Mouse (Mus musculus) splenic B cell, adult 2 months (primary cell): Measurements from ENCODE around the gene Cdk19.

Source experiments
- DNase-seq: peaks from one replicate; pipeline ENCODE4 v3.0.0-alpha.2; 2011; ENCODE audit warnings: low read depth, low spot score
- H3K27me3 ChIP-seq: 2 replicates; pipeline ENCODE4 v1.6.1; 2012; ENCODE audit warnings: mild to moderate bottlenecking, low read length, moderate library complexity, mixed read lengths; ENCODE audit not compliant: control insufficient read depth, poor library complexity, insufficient read depth, severe bottlenecking
- H3K36me3 ChIP-seq: 2 replicates; pipeline ENCODE4 v1.6.1; 2012; ENCODE audit warnings: mild to moderate bottlenecking, low read length, moderate library complexity, mixed read lengths; ENCODE audit not compliant: control insufficient read depth, poor library complexity, insufficient read depth, severe bottlenecking

Gene Cdk19

GRCm38 (mm10) chr10:40432375-40432774 is 93.0 kb downstream of the Cdk19 start:
- H3K27me3 ChIP-seq = no peaks in the 10 kb centered on the region
- no peak for DNase-seq
- no peaks in the 10 kb centered on the region for H3K36me3 ChIP-seq

- no peak for DNase-seq
- Histone ChIP-seq H3K27me3 (no peaks in the 10 kb centered on the region), H3K36me3 (no peaks in the 10 kb centered on the region)
These were observed 96.0 kb downstream of the Cdk19 start for GRCm38 (mm10) chr10:40435402-40435801.

GRCm38 (mm10) chr10:40437117-40437516 is 97.8 kb downstream of the Cdk19 start:
- no peaks in the 10 kb centered on the region for H3K27me3 ChIP-seq
- DNase-seq = no peak
- H3K36me3 ChIP-seq = no peaks in the 10 kb centered on the region

- DNase-seq = no peak
- Histone ChIP-seq H3K27me3 (no peaks in the 10 kb centered on the region), H3K36me3 (no peaks in the 10 kb centered on the region)
These were observed 101.4 kb downstream of the Cdk19 start for GRCm38 (mm10) chr10:40440740-40441139.

- no peak for DNase-seq
- Histone ChIP-seq H3K27me3 (no peaks in the 10 kb centered on the region), H3K36me3 (no peaks in the 10 kb centered on the region)
These were observed 102.7 kb downstream of the Cdk19 start for GRCm38 (mm10) chr10:40442076-40442475.

- DNase-seq = peak; percentile 34
- Histone ChIP-seq H3K36me3 (no peaks in the 10 kb centered on the region), H3K27me3 (no peaks in the 10 kb centered on the region)
These were observed 104.0 kb downstream of the Cdk19 start for GRCm38 (mm10) chr10:40443371-40443770.

DNA sequence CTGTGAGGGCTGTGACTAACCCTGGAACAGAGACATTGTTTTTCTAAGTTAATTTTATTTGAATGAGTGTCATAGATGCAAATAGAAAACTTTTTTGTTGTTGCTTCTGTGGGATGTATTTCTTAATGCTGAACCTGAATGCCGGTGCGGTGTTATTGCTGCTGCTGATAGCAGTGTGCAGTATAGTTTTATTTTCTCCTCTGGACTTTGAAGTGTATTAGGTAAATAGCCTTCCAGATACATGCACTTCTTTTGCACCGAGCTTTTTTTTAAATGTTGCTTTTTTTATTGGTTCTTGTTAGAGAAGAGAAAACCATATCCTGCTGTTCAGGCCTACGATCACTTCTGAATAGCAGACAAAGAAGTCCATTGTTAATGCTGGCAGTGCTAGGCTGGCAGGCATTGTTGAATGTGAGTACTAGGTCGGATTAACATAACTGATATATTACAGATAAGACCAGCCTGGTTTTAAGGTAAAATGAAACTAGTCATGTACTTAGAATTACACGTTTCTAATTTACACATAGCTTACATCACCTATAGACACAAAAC is 104.5 kb downstream of the Cdk19 start:
- no peaks in the 10 kb centered on the region for H3K36me3 ChIP-seq
- no peaks in the 10 kb centered on the region for H3K27me3 ChIP-seq
- no peak for DNase-seq

DNA sequence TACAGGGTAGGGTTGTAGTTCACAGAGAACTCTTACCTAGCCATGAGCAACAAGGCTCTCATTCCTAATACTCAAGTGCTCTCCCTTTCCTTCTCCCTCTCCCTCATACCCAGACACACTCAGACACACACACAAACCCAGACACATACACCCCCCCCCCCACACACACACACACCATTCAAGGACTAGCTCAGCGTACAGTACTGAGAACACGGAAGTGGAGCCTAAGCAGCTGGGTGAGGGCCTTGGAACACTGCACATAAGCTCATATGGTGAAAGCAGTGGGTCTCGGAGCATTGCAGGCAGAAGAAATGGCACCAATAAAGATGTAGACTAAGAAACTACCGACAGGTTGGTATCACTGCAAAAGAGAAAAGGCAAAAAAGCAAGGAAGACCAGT is 105.2 kb downstream of the Cdk19 start:
- Histone ChIP-seq H3K27me3 (no peaks in the 10 kb centered on the region), H3K36me3 (no peaks in the 10 kb centered on the region)
- DNase-seq = peak; percentile 33

DNA sequence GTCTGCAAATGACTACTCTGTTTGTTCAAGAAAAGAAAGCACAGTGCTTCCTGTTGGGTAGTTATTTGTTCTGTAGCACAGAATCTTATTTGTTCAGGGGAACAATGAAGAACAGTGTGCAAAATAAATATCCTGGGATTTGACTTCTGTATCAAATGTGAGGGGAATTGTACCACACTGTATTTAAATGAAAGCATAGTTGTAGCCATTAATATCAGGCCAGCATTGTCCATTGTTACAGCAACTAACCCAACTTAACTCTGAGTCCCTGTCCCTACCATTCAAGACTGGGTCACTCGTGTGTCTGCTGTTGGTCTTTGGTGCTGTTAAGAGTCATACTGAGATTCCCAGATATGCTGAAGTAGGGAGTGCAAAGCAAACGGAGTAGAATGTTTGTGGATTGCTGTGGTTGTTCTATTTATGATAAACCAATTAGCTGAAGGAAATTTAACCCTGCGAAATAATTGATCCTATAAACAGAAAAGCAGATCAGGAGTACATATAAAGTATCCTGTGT is 106.8 kb downstream of the Cdk19 start:
- Histone ChIP-seq H3K36me3 (no peaks in the 10 kb centered on the region), H3K27me3 (no peaks in the 10 kb centered on the region)
- no peak for DNase-seq

DNA sequence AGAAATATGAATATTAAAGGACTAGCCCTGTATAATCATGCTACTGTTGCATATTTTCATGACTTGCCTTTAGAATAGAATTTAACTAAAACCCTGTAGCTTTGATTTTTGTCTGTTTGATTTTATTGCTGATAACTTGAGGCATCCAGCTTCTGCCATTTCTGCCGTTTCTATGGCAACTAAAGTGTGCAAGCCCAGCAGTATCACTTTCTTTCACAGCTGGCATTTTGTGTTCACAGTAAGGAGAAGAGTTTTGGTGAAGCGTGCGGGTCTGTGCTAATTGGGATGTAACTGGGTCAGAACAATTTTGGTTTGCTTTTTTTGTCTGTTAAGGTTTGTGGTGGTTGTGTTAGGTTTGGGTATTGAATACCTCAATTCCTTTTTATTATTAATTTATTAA is 107.3 kb downstream of the Cdk19 start:
- no peaks in the 10 kb centered on the region for H3K27me3 ChIP-seq
- no peak for DNase-seq

GRCm38 (mm10) chr10:40447295-40447694 is 107.9 kb downstream of the Cdk19 start:
- no peak for DNase-seq
- Histone ChIP-seq H3K36me3 (no peaks in the 10 kb centered on the region), H3K27me3 (no peaks in the 10 kb centered on the region)

More for the DNA sequence above, 107.3 kb downstream of the Cdk19 start:
- no peaks in the 10 kb centered on the region for H3K36me3 ChIP-seq

DNA sequence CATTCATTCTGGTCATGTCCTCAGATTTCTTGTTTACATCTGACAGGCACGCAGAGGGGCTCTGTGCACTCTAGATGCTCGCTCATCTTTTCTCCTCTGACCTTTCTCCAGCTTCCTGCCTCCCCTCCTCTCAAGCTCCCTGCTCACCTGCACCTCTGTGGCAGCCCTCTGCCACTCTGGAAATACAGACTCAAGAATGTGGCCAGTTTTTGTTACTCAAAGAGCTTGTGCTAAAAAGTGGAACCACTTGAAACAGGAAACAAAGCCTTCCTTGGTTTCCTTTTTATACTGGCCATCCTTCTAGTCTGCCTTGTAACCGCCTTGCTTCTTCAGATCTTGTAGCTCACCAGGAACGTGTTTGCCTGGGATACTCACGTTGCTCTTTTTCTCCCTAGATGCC is 108.6 kb downstream of the Cdk19 start:
- Histone ChIP-seq H3K36me3 (no peaks in the 10 kb centered on the region), H3K27me3 (no peaks in the 10 kb centered on the region)
- peak; percentile 23 for DNase-seq

- Histone ChIP-seq H3K27me3 (no peaks in the 10 kb centered on the region), H3K36me3 (no peaks in the 10 kb centered on the region)
- DNase-seq = no peak
These were observed 109.1 kb downstream of the Cdk19 start for GRCm38 (mm10) chr10:40448444-40448843.

DNA sequence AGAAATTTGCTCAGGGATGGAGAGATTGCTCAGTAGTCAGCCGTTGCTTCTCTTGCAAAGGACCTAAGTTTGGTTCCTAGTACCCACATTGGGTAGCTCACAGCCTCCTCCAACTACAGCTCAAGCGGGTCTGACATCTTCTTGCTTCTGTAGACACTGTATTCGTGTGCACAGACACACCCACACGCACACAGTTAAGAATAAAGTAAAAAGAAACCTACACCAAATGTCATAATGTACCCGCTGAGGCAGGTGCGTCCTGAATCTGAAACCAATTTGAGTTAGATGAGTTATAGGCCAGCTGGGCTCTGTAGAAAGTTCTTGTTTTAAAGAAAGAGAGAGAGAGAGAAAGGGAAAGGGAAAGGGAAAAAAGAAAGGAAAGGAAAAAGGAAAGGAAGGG is 110.2 kb downstream of the Cdk19 start:
- no peaks in the 10 kb centered on the region for H3K27me3 ChIP-seq
- H3K36me3 ChIP-seq = 0 out of 2 replicates have a peak, but pooled peaks cover 1% of the 10 kb centered on the region
- peak; percentile 30 for DNase-seq

DNA sequence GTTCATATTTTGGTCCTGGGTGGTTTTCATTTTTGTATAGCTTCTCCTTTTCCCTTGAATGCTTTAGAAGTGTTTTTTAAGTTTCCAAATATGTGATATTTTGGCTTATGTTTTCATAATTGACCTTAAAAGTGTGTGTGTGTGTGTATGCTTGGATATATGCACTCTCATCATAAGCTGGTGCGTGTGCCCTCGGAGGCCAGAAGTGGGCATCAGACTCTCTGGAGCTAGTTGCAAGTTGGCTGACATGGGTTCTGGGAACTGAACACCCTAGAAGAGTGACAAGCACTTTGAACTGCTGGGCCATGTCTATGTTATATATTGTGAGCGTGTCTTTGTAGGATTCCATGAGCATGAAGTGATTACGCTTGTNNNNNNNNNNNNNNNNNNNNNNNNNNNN is 110.8 kb downstream of the Cdk19 start:
- Histone ChIP-seq H3K27me3 (no peaks in the 10 kb centered on the region), H3K36me3 (0 out of 2 replicates have a peak, but pooled peaks cover 1% of the 10 kb centered on the region)
- DNase-seq = no peak

DNA sequence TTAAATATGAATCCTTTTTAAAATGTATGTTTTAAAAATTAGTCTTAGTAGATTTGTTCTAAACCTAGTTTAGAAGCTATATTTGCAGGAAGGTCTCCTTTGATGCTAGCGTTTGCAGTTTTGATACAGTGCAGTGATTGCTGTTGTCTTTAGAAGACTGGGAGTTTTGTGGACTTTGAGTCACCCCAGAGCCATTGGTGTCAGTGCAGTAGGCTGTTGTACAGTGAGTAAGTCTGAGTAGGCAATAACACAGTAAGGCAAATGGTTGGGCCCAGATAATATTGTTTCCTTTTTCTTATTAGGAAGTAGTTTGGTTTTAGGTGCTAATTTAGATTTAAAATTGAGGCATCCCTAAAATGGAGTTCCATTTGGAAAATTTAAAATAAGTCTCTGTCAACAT is 117.8 kb downstream of the Cdk19 start:
- Histone ChIP-seq H3K36me3 (peaks cover 3% of the 10 kb centered on the region; the same call in 1 of the 2 replicates), H3K27me3 (no peaks in the 10 kb centered on the region)
- no peak for DNase-seq
